Mouse (Mus musculus) hematopoietic stem cell, adult 5-6 weeks (primary cell): ENCODE data around the gene Olfr1284. TPM values are rescaled to one million over a fixed set of nuclear protein-coding genes. Genes with fewer than 3 reads are reported as not detected.
"Not testable (repeated sequence)": the region's sequence is repeated elsewhere in the genome, so short reads cannot be mapped to it uniquely, and the experiment has no call there.

Experiments used
- ATAC-seq, 2 experiments: fragments of 125-278 bp in 1 of 2; replicated peaks in 1 of 2; 2 replicates each; pipeline ENCODE4 v1.8.0; 2016 to 2017; ENCODE audit warnings: inconsistent platforms in 2 of 2, mild to moderate bottlenecking in 2 of 2, moderate number of reproducible peaks in 2 of 2, low read depth in 1 of 2, moderate TSS enrichment in 1 of 2; ENCODE audit not compliant: low FRiP score in 2 of 2, poor library complexity in 2 of 2, severe bottlenecking in 2 of 2, insufficient read depth in 1 of 2, low TSS enrichment in 1 of 2
- total RNA-seq: library from RNA; stranded (forward); fragments of 172-1452, 232-1000 nt; gene quantifications from 2 replicates; pipeline ENCODE4 v1.2.3, GENCODE M21; 2017

Gene Olfr1284
- not detected in 2 replicates for total RNA-seq

DNA sequence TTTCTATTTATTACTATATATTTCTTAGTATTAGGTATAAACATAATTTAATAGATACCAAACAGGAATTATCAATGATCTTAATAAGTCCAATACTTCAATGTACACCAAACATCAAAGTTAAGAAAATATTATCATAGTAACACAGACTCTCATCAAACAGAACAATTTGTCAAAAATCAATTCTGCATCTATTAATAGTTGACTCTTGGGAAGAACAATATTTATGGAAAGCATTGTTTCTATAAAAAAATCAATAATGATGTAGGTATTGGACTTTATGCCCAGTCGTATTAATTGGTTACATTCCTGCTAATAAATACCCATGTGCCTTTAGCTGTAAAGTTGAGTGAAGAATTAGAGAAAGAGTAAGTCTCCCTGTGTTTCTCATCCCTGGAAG is at the start of gene Olfr1284:
Gene Olfr1284, plus strand, starts transcription at position 301 of the 400 bp plus-strand sequence.
- ATAC-seq: no peak

DNA sequence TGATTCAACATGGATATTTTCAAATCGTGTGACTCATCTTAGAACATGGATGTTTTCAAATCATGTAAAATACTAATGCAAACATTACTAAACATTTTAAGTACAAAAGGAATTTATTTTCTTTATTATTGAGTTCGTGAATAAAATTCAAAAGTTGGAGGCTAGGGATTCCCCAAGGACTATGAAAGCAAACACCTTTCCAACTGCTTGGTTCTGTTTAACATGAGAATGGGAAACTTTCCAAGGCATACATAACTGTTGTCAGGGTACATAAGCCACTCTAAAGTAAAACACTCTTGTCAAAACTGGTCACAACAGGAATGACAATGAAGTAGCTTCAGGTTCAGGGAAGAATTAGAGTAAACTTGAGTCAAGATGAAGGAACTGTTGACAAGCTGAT is 49.1 kb upstream of the Olfr1284 start, which contains the start of gene Olfr1281:
Gene Olfr1281, plus strand, starts transcription at position 301 of the 400 bp plus-strand sequence.
- ATAC-seq: no peak

DNA sequence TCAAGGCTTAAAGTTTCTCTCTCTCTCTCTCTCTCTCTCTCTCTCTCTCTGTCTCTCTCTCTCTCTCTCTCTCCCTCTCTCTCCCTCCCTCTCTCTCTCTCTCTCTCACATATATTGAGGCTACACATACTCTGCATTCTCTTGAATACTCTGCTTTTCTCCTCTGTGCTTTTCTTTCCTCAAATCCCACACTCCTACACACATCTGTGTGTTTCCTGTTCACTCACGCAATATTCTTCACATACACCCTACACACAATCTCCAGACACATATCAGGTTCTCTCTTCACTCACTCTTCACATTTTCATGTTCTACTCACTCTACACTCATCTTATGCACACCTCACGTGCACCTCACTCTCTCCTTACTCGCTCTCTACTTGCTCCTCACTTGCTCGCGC is 41.6 kb upstream of the Olfr1284 start:
- not testable (repeated sequence) for ATAC-seq

DNA sequence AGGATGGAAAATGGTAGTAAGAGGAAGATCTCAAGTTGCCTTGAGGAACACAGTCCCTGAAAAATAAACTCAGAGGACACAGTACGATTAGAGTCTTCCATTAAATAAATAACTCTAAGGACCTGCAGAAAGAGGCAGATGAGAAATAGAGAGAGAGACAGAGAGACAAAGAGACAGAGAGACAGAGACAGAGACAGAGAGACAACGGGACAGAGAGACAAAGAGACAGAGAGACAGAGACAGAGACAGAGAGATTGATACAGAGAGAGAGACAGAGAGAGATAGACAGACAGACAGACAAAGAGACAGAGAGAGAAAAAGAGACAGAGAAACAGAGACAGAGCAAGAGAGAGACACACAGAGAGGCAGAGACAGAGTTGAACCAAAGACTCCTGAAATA is 39.3 kb upstream of the Olfr1284 start, which contains the start of gene Olfr1282:
Gene Olfr1282, minus strand, starts transcription at position 101 of the 400 bp plus-strand sequence.
- ATAC-seq: no peak

- no peak for ATAC-seq
These were observed 8.8 kb upstream of the Olfr1284 start, which contains the start of gene Olfr1283 for GRCm38 (mm10) chr2:111366490-111366889. Gene Olfr1283 (plus strand): TSS chr2:111366790.

DNA sequence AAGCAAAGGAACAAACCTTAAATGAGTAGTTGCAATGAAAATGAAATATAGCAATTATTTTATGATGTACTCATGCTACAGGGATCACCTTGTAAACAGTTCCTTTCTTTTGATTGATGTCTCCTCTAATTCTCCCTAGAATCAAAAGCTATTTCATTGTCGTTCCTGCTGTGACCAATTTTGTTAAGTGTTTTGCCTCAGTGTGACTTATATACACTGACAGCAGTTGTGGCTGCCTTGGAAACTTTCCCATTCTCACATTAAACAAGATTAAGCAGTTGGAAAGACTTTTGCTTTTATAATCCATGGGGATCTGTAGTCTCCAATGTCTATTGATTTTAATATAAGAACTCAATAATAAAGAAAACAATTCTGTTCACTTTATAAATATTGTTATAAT is 47.6 kb downstream of the Olfr1284 start, which contains the start of gene Olfr1286:
Gene Olfr1286, minus strand, starts transcription at position 185 of the 400 bp plus-strand sequence.
- ATAC-seq: no peak

Other genes with a start within 250 kb of the Olfr1284 start
- not detected in 2 replicates for gene Gm15130, start 222.6 kb upstream of the Olfr1284 start, total RNA-seq
- not detected in 2 replicates for gene 4930430A15Rik, start 145.9 kb upstream of the Olfr1284 start, total RNA-seq
- not detected in 2 replicates for gene Olfr1275, start 140.2 kb upstream of the Olfr1284 start, total RNA-seq
- gene Olfr1276, start 121.0 kb upstream of the Olfr1284 start, total RNA-seq: not detected in 2 replicates
- gene Olfr1277, start 101.4 kb upstream of the Olfr1284 start, total RNA-seq: not detected in 2 replicates
- gene Olfr1278, start 85.4 kb upstream of the Olfr1284 start, total RNA-seq: not detected in 2 replicates
- not detected in 2 replicates for gene Olfr1279, start 74.9 kb upstream of the Olfr1284 start, total RNA-seq
- not detected in 2 replicates for gene Olfr1280, start 61.5 kb upstream of the Olfr1284 start, total RNA-seq
- not detected in 2 replicates for gene Olfr1281, start 49.0 kb upstream of the Olfr1284 start, total RNA-seq
- not detected in 2 replicates for gene Olfr1282, start 39.4 kb upstream of the Olfr1284 start, total RNA-seq
- not detected in 2 replicates for gene Olfr1283, start 8.7 kb upstream of the Olfr1284 start, total RNA-seq
- not detected in 2 replicates for gene Olfr1286, start 47.6 kb downstream of the Olfr1284 start, total RNA-seq
- gene Olfr1287, start 73.6 kb downstream of the Olfr1284 start, total RNA-seq: not detected in 2 replicates
- not detected in 2 replicates for gene Olfr1288, start 98.6 kb downstream of the Olfr1284 start, total RNA-seq
- not detected in 2 replicates for gene Olfr1289, start 105.3 kb downstream of the Olfr1284 start, total RNA-seq
- not detected in 2 replicates for gene Olfr1290, start 118.3 kb downstream of the Olfr1284 start, total RNA-seq
- not detected in 2 replicates for gene Olfr1291-ps1, start 121.7 kb downstream of the Olfr1284 start, total RNA-seq
- gene Olfr1293-ps, start 149.7 kb downstream of the Olfr1284 start, total RNA-seq: not detected in 2 replicates
- gene Olfr1294, start 164.8 kb downstream of the Olfr1284 start, total RNA-seq: not detected in 2 replicates
- not detected in 2 replicates for gene Olfr1295, start 194.2 kb downstream of the Olfr1284 start, total RNA-seq